Mouse (Mus musculus): ENCODE results near the gene Nfe2. TPM values are rescaled to one million over a fixed set of nuclear protein-coding genes. Genes with fewer than 3 reads are reported as not detected.

The Nfe2 gene
- total and polyA plus RNA-seq, 3 experiments, result 0.14 TPM; not detected in 2

GRCm38 (mm10) chr15:103237295-103237694 lies 20.9 kb downstream of the Nfe2 start:
- Histone ChIP-seq H3K4me3 (replicated peaks in 1 of 3; ENCODE audit: low read depth in 2 of 3, low read length in 2 of 3, poor library complexity in 1 of 3) (peak overlapping the region; percentile 15 to 42 (median 24)), H3K9ac (ENCODE audit: insufficient read depth, low read depth) (peak overlapping the region; percentile 88)
- dilution Hi-C loops (cut with MboI; ENCODE audit: extremely low pct_ligation_motif_present, extremely low pct_unique_long_range_greater_than_20kb, low sequenced_read_pairs), result no loop called here

GRCm38 (mm10) chr15:103233119-103233518 lies 25.1 kb downstream of the Nfe2 start:
- DNase-seq (ENCODE audit: extremely low read depth), result no peak
- Histone ChIP-seq H3K27ac (ENCODE audit: insufficient read depth, low read depth) (no peak overlapping the region), H3K27me3 (replicated peaks) (no peaks in the 10 kb centered on the region), H3K79me2 (replicated peaks; ENCODE audit: control insufficient read depth, extremely low read depth, insufficient read depth, poor library complexity, severe bottlenecking) (peaks cover 86% of the 10 kb centered on the region), H3K9ac (ENCODE audit: insufficient read depth, low read depth) (no peak overlapping the region), H3K4me2 (ENCODE audit: insufficient read depth, low read depth, poor library complexity, severe bottlenecking) (no peak overlapping the region), H3K4me3 (replicated peaks in 1 of 3; ENCODE audit: low read depth in 2 of 3, low read length in 2 of 3, poor library complexity in 1 of 3) (no peak overlapping the region), H3K9me3 (replicated peaks; ENCODE audit: low read length) (no peaks in the 10 kb centered on the region), H3K36me3 (replicated peaks in 1 of 2; ENCODE audit: control insufficient read depth in 1 of 2, insufficient read depth in 1 of 2, low read length in 1 of 2) (peaks cover 3 to 35% of the 10 kb centered on the region in 2 experiments), H3K4me1 (ENCODE audit: control insufficient read depth in 1 of 2, insufficient read depth in 2 of 2) (peaks cover 2 to 57% of the 10 kb centered on the region in 2 experiments; a peak in 3 of 4 replicates)
- dilution Hi-C loops (cut with MboI; ENCODE audit: extremely low pct_ligation_motif_present, extremely low pct_unique_long_range_greater_than_20kb, low sequenced_read_pairs) (no loop called here), in situ Hi-C loops (cut with MboI; ENCODE audit: low pct_ligation_motif_present, low pct_unique_long_range_greater_than_20kb, low sequenced_read_pairs) (no loop called here)
- TF ChIP-seq JUND (conservative IDR thresholded peaks at IDR 0.05; ENCODE audit: low read depth, low read length) (no peak), POLR2A (IDR thresholded peaks at IDR 0.05; ENCODE audit: low read depth, low read length) (no peak), MAZ (IDR thresholded peaks at IDR 0.05; ENCODE audit: low read depth, low read length) (no peak), GABPA (IDR thresholded peaks at IDR 0.05; ENCODE audit: insufficient replicate concordance, low read depth, low read length) (no peak)

More at GRCm38 (mm10) chr15:103237295-103237694, 20.9 kb downstream of the Nfe2 start:
- peaks cover 0 to 33% of the 10 kb centered on the region in 2 experiments; a peak in 3 of 4 replicates for H3K4me1 ChIP-seq (ENCODE audit: control insufficient read depth in 1 of 2, insufficient read depth in 2 of 2)
- TF ChIP-seq TBP (conservative IDR thresholded peaks at IDR 0.05; ENCODE audit: low read depth, low read length) (0 out of 2 replicates have a peak, but pooled peaks have one; percentile 23), ZNF384 (IDR thresholded peaks at IDR 0.05; ENCODE audit: low read depth, low read length) (peak; percentile 50; the same call in 1 of the 2 replicates), IRF4 (IDR thresholded peaks at IDR 0.05; ENCODE audit: low read depth, low read length) (no peak), MYC (IDR thresholded peaks at IDR 0.05; ENCODE audit: low read depth, low read length) (0 out of 2 replicates have a peak, but pooled peaks have one; percentile 19), MAZ (IDR thresholded peaks at IDR 0.05; ENCODE audit: low read depth, low read length) (no peak), SIN3A (IDR thresholded peaks at IDR 0.05; ENCODE audit: low read length) (peak; percentile 45), CHD2 (IDR thresholded peaks at IDR 0.05; ENCODE audit: low read length) (0 out of 2 replicates have a peak, but pooled peaks have one; percentile 24), MXI1 (IDR thresholded peaks at IDR 0.05; ENCODE audit: low read depth, low read length) (peak; percentile 59; the same call in 1 of the 2 replicates)
- peaks cover 13 to 37% of the 10 kb centered on the region in 2 experiments for H3K36me3 ChIP-seq (replicated peaks in 1 of 2; ENCODE audit: control insufficient read depth in 1 of 2, insufficient read depth in 1 of 2, low read length in 1 of 2)
- no peak for DNase-seq (ENCODE audit: extremely low read depth)
- in situ Hi-C loops (cut with MboI; ENCODE audit: low pct_ligation_motif_present, low pct_unique_long_range_greater_than_20kb, low sequenced_read_pairs), result no loop called here
- peak overlapping the region; percentile 99 for H3K4me2 ChIP-seq (ENCODE audit: insufficient read depth, low read depth, poor library complexity, severe bottlenecking)
- no peak overlapping the region for H3K27ac ChIP-seq (ENCODE audit: insufficient read depth, low read depth)
- peaks cover 80% of the 10 kb centered on the region for H3K79me2 ChIP-seq (replicated peaks; ENCODE audit: control insufficient read depth, extremely low read depth, insufficient read depth, poor library complexity, severe bottlenecking)
- no peaks in the 10 kb centered on the region for H3K9me3 ChIP-seq (replicated peaks; ENCODE audit: low read length)
- H3K27me3 ChIP-seq (replicated peaks), result no peaks in the 10 kb centered on the region

GRCm38 (mm10) chr15:103228904-103229303 lies 29.3 kb downstream of the Nfe2 start:
- DNase-seq (ENCODE audit: extremely low read depth), result no peak
- in situ Hi-C loops (cut with MboI; ENCODE audit: low pct_ligation_motif_present, low pct_unique_long_range_greater_than_20kb, low sequenced_read_pairs), result no loop called here

More at GRCm38 (mm10) chr15:103228904-103229303, 29.3 kb downstream of the Nfe2 start:
- dilution Hi-C loops (cut with MboI; ENCODE audit: extremely low pct_ligation_motif_present, extremely low pct_unique_long_range_greater_than_20kb, low sequenced_read_pairs), result no loop called here
- H3K79me2 ChIP-seq (replicated peaks; ENCODE audit: control insufficient read depth, extremely low read depth, insufficient read depth, poor library complexity, severe bottlenecking), result peaks cover 82% of the 10 kb centered on the region
- no peak overlapping the region; the same call in 1 of the 2 replicates for H3K9ac ChIP-seq (ENCODE audit: insufficient read depth, low read depth)
- no peak overlapping the region for H3K27ac ChIP-seq (ENCODE audit: insufficient read depth, low read depth)
- no peaks in the 10 kb centered on the region for H3K27me3 ChIP-seq (replicated peaks)
- H3K4me3 ChIP-seq (replicated peaks in 1 of 3; ENCODE audit: low read depth in 2 of 3, low read length in 2 of 3, poor library complexity in 1 of 3), result no peak overlapping the region
- no peak for TF ChIP-seq ZC3H11A (IDR thresholded peaks at IDR 0.05; ENCODE audit: low read depth, low read length)
- no peak for TF ChIP-seq USF2 (conservative IDR thresholded peaks at IDR 0.05; ENCODE audit: low read depth, low read length)
- no peak for TF ChIP-seq NELFE (IDR thresholded peaks at IDR 0.05; ENCODE audit: low read depth, low read length)
- peaks cover 0 to 35% of the 10 kb centered on the region in 2 experiments for H3K36me3 ChIP-seq (replicated peaks in 1 of 2; ENCODE audit: control insufficient read depth in 1 of 2, insufficient read depth in 1 of 2, low read length in 1 of 2)
- H3K4me1 ChIP-seq (ENCODE audit: control insufficient read depth in 1 of 2, insufficient read depth in 2 of 2), result peaks cover 6 to 49% of the 10 kb centered on the region in 2 experiments; a peak in 3 of 4 replicates
- H3K9me3 ChIP-seq (replicated peaks; ENCODE audit: low read length), result no peaks in the 10 kb centered on the region
- H3K4me2 ChIP-seq (ENCODE audit: insufficient read depth, low read depth, poor library complexity, severe bottlenecking), result no peak overlapping the region

All from CH12.LX (cell line).